Mouse (Mus musculus): ENCODE measurements around the gene Anp32a.
A peak's percentile ranks its signal among the peaks of the same experiment; 100 is the strongest.

Anp32a gene

DNA sequence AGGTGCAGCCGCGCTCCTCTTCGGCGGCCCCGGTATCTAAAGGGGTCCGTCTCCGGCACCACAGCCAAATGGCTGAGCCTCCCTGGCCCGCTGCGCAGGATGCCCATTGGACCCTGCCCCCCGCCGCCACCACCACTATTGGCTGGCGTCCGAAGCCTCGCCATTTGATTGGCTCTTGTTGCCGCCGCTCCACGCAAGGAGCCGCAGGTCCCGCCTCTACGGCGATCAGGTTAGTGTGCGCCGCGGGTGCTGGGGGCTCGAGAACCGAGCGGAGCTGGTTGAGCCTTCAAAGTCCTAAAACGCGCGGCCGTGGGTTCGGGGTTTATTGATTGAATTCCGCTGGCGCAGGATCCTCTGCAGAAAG is at the start of gene Anp32a:
TSS of gene Anp32a (plus strand) at position 171 of the 364 bp plus-strand sequence.
- DNase-seq (ENCODE audit: low spot score): peak; percentile 99

GRCm38 (mm10) chr9:62295006-62295698 is 45.9 kb upstream of the Anp32a start:
- peak; percentile 63 for DNase-seq (ENCODE audit: low spot score)

DNA sequence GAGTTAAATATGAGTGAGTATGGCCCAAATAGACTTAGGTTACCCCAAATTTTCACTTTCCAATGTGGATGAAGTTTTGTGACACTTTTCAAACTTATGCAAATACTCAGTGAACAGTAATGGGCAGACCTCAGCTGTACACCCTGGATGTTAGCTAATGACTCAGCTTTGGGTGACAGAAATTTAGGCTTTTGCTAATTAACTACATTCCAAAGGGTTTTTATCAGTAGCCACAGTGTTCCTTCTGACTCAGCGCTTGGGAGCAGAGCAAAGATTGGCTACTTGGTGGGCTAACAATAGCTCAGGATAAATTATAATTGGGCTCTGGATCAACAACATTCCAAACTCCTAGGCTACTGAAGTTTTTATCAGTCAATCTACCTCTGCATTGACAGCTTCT is 44.2 kb upstream of the Anp32a start:
- DNase-seq (ENCODE audit: low spot score): no peak

DNA sequence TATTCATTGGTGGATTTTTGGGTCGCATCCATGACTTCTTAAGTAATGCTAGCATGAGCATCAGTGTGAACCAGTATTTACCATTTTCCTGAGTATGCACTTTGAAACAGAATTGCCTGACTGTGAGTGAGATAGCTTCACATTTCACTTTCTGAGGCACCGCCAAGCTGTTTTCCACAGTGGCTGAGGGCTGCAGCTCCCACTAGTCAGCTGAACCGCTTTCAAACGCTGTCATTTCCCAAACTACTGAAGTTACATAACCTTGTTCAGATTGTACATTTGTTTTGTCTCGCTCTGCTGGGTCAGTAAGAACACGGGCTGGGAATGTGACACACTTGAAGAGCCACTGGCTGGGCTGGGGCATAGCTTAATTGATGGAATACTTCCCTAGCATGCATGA is 25.5 kb upstream of the Anp32a start:
- no peak for DNase-seq (ENCODE audit: low spot score)

DNA sequence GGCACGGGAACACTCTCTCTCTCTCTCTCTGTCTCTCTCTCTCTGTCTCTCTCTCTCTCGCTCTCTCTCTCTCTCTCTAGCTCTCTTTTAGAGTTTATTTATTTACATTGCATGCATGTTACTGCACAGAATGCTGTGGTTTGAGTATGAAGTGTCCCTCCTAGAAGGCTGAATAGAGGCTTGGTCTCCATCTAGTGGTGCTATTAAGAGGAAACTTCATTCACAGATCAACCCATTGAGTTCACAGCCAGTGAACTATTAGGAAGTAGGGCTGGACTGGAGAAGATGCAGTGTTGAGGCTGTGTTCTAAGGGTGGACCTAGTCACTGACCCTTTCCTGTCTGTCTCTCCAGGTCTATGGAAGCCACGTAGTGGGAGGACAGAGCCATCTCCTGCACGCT is 22.4 kb upstream of the Anp32a start:
- no peak for DNase-seq (ENCODE audit: low spot score)

- no peak for DNase-seq (ENCODE audit: low spot score)
Measured at GRCm38 (mm10) chr9:62323816-62324215, 17.3 kb upstream of the Anp32a start.

DNA sequence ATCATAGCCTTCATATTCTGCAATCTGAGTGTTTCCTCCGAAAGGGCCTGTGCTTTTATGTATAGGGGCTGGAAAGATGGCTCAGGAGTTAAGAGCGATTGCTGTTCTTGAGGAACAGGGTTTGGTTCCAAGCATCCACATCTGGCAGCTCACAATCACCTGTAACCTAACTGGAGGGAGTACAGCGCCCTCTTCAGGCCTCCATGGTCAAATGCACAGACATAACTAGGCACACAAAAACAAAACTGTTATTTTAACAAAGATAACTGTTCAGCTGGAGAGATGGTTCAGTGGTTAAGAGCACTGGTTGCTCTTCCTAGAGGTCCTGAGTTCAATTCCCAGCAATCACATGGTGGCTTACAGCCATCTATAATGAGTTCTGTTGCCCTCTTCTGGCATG is 15.1 kb upstream of the Anp32a start:
- DNase-seq (ENCODE audit: low spot score): no peak

DNA sequence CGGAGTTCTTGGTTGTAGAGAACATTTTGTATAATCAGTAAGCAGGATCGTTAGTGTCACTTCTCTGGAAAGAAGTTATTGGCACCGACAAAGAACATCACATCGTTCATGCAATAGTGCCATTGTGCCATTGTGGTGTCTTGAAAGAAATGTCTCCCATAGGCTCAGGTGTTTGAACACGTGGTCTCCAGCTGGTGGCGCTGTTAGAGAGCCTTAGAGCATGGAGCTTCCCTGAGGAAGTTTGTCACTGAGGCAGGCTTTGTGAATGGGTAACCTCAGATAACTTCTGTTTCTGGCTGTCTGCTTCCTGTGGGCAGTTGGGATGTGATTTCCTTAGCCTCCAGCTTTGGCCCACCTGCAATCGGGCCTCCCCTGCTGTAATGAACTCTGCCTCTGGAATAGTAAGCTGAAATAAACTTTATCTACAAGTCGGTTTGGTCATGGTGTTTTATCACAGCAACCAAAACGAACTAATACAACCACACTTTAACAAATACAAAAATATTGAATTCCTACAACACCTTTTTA is 6.7 kb upstream of the Anp32a start:
- no peak for DNase-seq (ENCODE audit: low spot score)

GRCm38 (mm10) chr9:62335396-62335795 is 5.7 kb upstream of the Anp32a start:
- DNase-seq (ENCODE audit: low spot score): no peak

DNA sequence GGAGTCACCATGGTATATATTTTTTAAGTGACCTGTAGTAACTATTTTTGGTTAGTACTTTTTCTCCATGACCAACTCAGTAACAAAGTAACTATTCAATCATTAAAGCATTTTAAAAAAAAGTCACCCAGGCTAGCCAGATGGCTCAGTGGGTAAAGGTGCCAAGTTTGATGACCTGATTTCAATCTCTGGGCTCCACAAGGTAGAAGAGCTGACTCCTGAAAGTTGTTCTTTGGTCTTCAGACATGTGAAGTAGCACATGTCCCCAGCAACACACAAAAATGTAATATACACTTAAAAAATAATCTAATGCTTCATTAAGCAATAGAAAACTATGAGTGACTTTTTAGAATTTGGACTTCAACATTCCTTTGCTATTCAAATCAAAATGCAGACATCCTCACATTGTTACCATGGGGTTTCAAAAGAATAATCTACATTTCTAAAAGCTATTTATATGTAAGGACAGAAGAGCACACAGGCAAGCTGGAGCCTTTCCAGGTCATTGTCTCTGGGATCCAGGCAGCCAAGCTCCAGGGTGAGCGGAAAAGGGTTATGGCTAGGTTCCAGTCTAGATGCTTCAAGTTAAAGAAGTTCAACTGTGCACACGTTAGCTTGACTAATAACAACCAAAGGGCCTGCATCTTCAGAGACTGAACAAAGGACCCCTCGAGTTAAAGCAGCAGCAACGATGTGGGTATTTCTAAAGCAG is 3.0 kb upstream of the Anp32a start:
- no peak for DNase-seq (ENCODE audit: low spot score)

GRCm38 (mm10) chr9:62338636-62339191 is 2.4 kb upstream of the Anp32a start:
- no peak for DNase-seq (ENCODE audit: low spot score)

GRCm38 (mm10) chr9:62340301-62341122 is 581 bp upstream of the Anp32a start:
- DNase-seq (ENCODE audit: low spot score): no peak

DNA sequence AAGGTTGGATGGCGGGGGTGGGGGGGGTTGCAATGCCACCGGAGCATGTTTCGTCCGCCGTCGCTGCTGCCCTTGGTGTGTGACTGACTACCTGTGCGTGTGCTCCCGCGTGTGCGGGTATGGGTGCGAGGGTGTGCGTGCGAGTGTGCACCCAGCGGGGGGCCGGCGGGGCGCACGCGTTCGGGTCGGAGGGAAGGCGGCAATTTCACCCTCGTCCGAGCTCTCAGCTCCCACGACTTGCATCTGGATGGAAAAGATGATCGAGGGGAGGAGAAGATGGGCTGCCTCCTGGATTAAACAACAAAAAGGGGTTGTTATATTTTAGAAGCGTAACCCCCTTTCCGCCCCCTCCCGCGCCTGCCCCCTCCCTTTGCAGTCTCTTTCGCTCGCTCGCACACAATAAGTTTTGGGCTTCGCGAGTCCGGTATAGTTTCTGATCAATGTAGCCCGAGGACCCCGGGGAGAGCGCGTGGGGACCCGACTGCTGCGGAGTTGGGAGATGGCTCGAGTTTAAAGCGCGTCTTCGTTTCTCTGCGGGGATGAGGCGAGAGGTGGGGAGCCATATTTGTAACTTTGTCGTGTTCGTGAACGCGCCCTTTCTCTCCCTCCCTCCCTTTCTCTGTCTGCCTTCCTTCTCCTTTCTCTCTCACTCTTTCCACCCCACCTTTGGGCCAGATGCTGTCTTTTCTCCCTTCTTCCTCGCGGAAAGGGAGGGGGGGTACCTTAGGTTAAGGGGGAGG is 778 bp downstream of the Anp32a start:
- peak; percentile 36 for DNase-seq (ENCODE audit: low spot score)

DNA sequence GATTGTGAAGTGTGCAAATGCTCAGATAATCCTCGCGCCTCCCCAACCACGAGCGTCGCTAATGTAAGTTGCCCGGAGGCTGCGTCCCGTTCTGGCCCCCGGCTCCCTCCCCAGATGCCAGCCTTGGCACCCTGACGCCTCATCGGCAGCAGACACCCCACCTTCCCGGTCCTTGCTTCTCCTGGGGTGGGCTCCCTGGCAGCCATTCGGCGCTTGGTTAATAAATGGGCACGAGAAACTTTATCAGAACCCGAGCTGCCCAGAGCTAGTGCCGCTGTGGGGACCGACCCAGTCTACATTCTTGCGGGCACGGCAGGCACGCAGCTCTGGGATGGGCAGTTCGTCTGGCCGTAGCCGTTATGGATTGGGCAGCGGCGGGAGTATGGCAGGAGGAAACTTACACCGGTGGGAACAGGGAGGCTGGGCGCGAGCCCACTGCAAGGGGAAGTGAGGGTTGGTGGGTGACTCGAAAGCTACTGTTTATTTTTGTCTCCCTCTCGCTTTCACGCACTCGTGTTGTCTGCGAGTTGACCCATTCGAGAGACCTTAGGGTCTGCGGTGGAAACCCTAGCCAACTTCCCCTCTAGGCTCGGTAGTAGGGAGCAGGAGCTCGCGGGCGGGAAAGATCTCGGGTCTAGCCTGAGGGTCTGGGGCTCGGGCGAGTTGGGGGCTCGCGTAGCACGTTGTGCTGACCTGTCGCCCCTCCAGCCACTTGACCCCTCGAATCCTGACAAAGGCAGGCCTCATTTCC is 1.5 kb downstream of the Anp32a start:
- DNase-seq (ENCODE audit: low spot score): peak; percentile 64

GRCm38 (mm10) chr9:62343192-62343903 is 2.3 kb downstream of the Anp32a start:
- DNase-seq (ENCODE audit: low spot score): peak; percentile 59

DNA sequence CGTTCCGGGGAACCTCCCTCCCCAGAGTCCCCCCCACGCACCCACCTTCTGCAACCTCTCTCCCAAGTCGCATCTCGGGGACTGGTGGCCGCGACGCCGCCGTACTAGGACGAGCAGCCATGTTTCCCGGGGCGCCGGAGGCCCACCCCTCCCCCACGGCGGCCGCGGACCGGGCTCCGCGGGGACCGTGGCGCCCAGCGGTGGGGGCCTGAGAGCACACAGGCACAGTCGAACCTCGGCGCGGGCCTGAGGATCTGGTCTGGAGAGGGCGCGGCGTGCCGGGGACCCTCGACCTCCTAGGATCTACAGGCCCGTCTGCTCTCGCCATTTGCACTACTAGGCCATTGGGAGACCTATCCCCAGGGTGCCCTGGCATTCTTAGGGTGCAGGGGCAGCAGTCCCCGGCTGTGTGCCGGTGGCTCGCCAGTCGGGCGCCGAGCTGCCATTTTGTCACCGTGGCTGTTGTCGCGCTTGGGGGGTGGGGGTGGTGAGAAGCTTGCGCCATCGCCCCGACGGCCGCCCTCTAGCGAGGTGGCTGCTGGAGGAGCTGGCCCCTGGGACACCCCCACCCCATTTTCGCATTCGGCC is 2.9 kb downstream of the Anp32a start:
- no peak for DNase-seq (ENCODE audit: low spot score)

DNA sequence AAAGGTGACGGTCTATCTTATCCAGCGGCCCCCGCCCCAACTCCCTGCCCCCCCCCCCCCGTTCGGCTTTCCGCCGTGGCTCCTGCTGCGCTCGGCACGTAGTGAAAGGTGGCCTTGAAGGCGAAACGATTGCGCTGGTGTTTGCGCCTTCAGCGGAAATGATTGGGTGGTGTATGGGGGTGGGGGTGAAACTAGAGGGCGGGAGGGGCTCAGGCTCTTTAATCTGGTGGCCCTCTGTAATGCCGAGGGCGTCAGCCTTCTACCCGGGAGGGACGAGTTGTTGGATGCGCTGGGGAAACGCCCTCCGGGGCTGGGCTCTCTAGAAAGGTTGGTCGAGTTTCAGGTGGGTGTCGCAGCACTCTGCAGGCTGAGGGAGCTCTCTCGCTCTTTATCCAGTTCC is 3.5 kb downstream of the Anp32a start:
- no peak for DNase-seq (ENCODE audit: low spot score)

- DNase-seq (ENCODE audit: low spot score): no peak
Measured at GRCm38 (mm10) chr9:62345081-62345481, 4.0 kb downstream of the Anp32a start.

- DNase-seq (ENCODE audit: low spot score): no peak
Measured at GRCm38 (mm10) chr9:62345633-62346387, 4.7 kb downstream of the Anp32a start.
